Mouse (Mus musculus): ENCODE results near the gene Myo16. TPM values are rescaled to one million over a fixed set of nuclear protein-coding genes. Genes with fewer than 3 reads are reported as not detected.

Myo16 gene
- polyA plus RNA-seq, 1 experiment: 0.02 TPM

- TF ChIP-seq CTCF (IDR thresholded peaks at IDR 0.05; ENCODE audit: control insufficient read depth, insufficient read depth, insufficient read length) (no peak), MYOG (IDR thresholded peaks at IDR 0.05; ENCODE audit: control insufficient read depth, extremely low read depth, insufficient read length) (no peak), MAX (IDR thresholded peaks at IDR 0.05) (no peak), USF1 (IDR thresholded peaks at IDR 0.05; ENCODE audit: low read depth) (no peak), CEBPB (IDR thresholded peaks at IDR 0.05; ENCODE audit: low read depth) (no peak), MYOD1 (IDR thresholded peaks at IDR 0.05; ENCODE audit: control insufficient read depth, insufficient read length, low read depth) (no peak), FOSL1 (IDR thresholded peaks at IDR 0.05; ENCODE audit: insufficient read depth, low read length, poor library complexity, severe bottlenecking) (no peak)
- no peaks in the 10 kb centered on the region for H3K27me3 ChIP-seq (ENCODE audit: control insufficient read depth, insufficient read depth, insufficient read length)
- H3K4me3 ChIP-seq (ENCODE audit: insufficient read depth, poor library complexity, severe bottlenecking): no peak overlapping the region
- no peaks in the 10 kb centered on the region for H3K79me2 ChIP-seq (ENCODE audit: control insufficient read depth, insufficient read depth)
- H3ac ChIP-seq (ENCODE audit: control insufficient read depth, insufficient read length, low read depth): no peak overlapping the region
- H3K36me3 ChIP-seq (ENCODE audit: control insufficient read depth, insufficient read depth): no peaks in the 10 kb centered on the region
- no peaks in the 10 kb centered on the region for H3K79me3 ChIP-seq (ENCODE audit: low read depth)
Measured at GRCm38 (mm10) chr8:10130513-10131414, 22.9 kb upstream of the Myo16 start.

GRCm38 (mm10) chr8:10139536-10139935, 14.2 kb upstream of the Myo16 start:
- H3K27me3 ChIP-seq (ENCODE audit: control insufficient read depth, insufficient read depth, insufficient read length): no peaks in the 10 kb centered on the region
- no peaks in the 10 kb centered on the region for H3K79me3 ChIP-seq (ENCODE audit: low read depth)
- H3K4me3 ChIP-seq (ENCODE audit: insufficient read depth, poor library complexity, severe bottlenecking): no peak overlapping the region
- no peak overlapping the region for H3ac ChIP-seq (ENCODE audit: control insufficient read depth, insufficient read length, low read depth)
- TF ChIP-seq MYOD1 (IDR thresholded peaks at IDR 0.05; ENCODE audit: control insufficient read depth, insufficient read length, low read depth) (no peak), MYOG (IDR thresholded peaks at IDR 0.05; ENCODE audit: control insufficient read depth, extremely low read depth, insufficient read length) (no peak), USF1 (IDR thresholded peaks at IDR 0.05; ENCODE audit: low read depth) (no peak), MAX (IDR thresholded peaks at IDR 0.05) (no peak), CTCF (IDR thresholded peaks at IDR 0.05; ENCODE audit: control insufficient read depth, insufficient read depth, insufficient read length) (no peak), CEBPB (IDR thresholded peaks at IDR 0.05; ENCODE audit: low read depth) (no peak), FOSL1 (IDR thresholded peaks at IDR 0.05; ENCODE audit: insufficient read depth, low read length, poor library complexity, severe bottlenecking) (no peak)
- no peaks in the 10 kb centered on the region for H3K36me3 ChIP-seq (ENCODE audit: control insufficient read depth, insufficient read depth)
- no peaks in the 10 kb centered on the region for H3K79me2 ChIP-seq (ENCODE audit: control insufficient read depth, insufficient read depth)

- TF ChIP-seq MAX (IDR thresholded peaks at IDR 0.05) (no peak), CTCF (IDR thresholded peaks at IDR 0.05; ENCODE audit: control insufficient read depth, insufficient read depth, insufficient read length) (no peak), CEBPB (IDR thresholded peaks at IDR 0.05; ENCODE audit: low read depth) (no peak), FOSL1 (IDR thresholded peaks at IDR 0.05; ENCODE audit: insufficient read depth, low read length, poor library complexity, severe bottlenecking) (no peak), MYOD1 (IDR thresholded peaks at IDR 0.05; ENCODE audit: control insufficient read depth, insufficient read length, low read depth) (no peak), USF1 (IDR thresholded peaks at IDR 0.05; ENCODE audit: low read depth) (no peak), MYOG (IDR thresholded peaks at IDR 0.05; ENCODE audit: control insufficient read depth, extremely low read depth, insufficient read length) (no peak)
- H3K4me3 ChIP-seq (ENCODE audit: insufficient read depth, poor library complexity, severe bottlenecking): no peak overlapping the region
- H3K79me2 ChIP-seq (ENCODE audit: control insufficient read depth, insufficient read depth): no peaks in the 10 kb centered on the region
- H3K79me3 ChIP-seq (ENCODE audit: low read depth): no peaks in the 10 kb centered on the region
- H3K27me3 ChIP-seq (ENCODE audit: control insufficient read depth, insufficient read depth, insufficient read length): no peaks in the 10 kb centered on the region
- no peaks in the 10 kb centered on the region for H3K36me3 ChIP-seq (ENCODE audit: control insufficient read depth, insufficient read depth)
- H3ac ChIP-seq (ENCODE audit: control insufficient read depth, insufficient read length, low read depth): no peak overlapping the region
Measured at GRCm38 (mm10) chr8:10143961-10144360, 9.8 kb upstream of the Myo16 start.

- no peaks in the 10 kb centered on the region for H3K79me2 ChIP-seq (ENCODE audit: control insufficient read depth, insufficient read depth)
- H3ac ChIP-seq (ENCODE audit: control insufficient read depth, insufficient read length, low read depth): no peak overlapping the region
- no peaks in the 10 kb centered on the region for H3K36me3 ChIP-seq (ENCODE audit: control insufficient read depth, insufficient read depth)
- TF ChIP-seq MYOG (IDR thresholded peaks at IDR 0.05; ENCODE audit: control insufficient read depth, extremely low read depth, insufficient read length) (no peak), MYOD1 (IDR thresholded peaks at IDR 0.05; ENCODE audit: control insufficient read depth, insufficient read length, low read depth) (no peak), CTCF (IDR thresholded peaks at IDR 0.05; ENCODE audit: control insufficient read depth, insufficient read depth, insufficient read length) (no peak), MAX (IDR thresholded peaks at IDR 0.05) (no peak), FOSL1 (IDR thresholded peaks at IDR 0.05; ENCODE audit: insufficient read depth, low read length, poor library complexity, severe bottlenecking) (no peak), USF1 (IDR thresholded peaks at IDR 0.05; ENCODE audit: low read depth) (no peak), CEBPB (IDR thresholded peaks at IDR 0.05; ENCODE audit: low read depth) (no peak)
- no peaks in the 10 kb centered on the region for H3K79me3 ChIP-seq (ENCODE audit: low read depth)
- peaks cover 7% of the 10 kb centered on the region for H3K27me3 ChIP-seq (ENCODE audit: control insufficient read depth, insufficient read depth, insufficient read length)
- no peak overlapping the region for H3K4me3 ChIP-seq (ENCODE audit: insufficient read depth, poor library complexity, severe bottlenecking)
Measured at GRCm38 (mm10) chr8:10151692-10152247, 1.9 kb upstream of the Myo16 start.

GRCm38 (mm10) chr8:10154439-10154745, 681 bp downstream of the Myo16 start:
- no peaks in the 10 kb centered on the region for H3K36me3 ChIP-seq (ENCODE audit: control insufficient read depth, insufficient read depth)

More at GRCm38 (mm10) chr8:10154439-10154745, 681 bp downstream of the Myo16 start:
- TF ChIP-seq CEBPB (IDR thresholded peaks at IDR 0.05; ENCODE audit: low read depth): no peak
- TF ChIP-seq MYOD1 (IDR thresholded peaks at IDR 0.05; ENCODE audit: control insufficient read depth, insufficient read length, low read depth): no peak
- no peak for TF ChIP-seq MAX (IDR thresholded peaks at IDR 0.05)
- TF ChIP-seq FOSL1 (IDR thresholded peaks at IDR 0.05; ENCODE audit: insufficient read depth, low read length, poor library complexity, severe bottlenecking): no peak
- TF ChIP-seq CTCF (IDR thresholded peaks at IDR 0.05; ENCODE audit: control insufficient read depth, insufficient read depth, insufficient read length): no peak
- no peak for TF ChIP-seq USF1 (IDR thresholded peaks at IDR 0.05; ENCODE audit: low read depth)
- no peak for TF ChIP-seq MYOG (IDR thresholded peaks at IDR 0.05; ENCODE audit: control insufficient read depth, extremely low read depth, insufficient read length)
- Histone ChIP-seq H3K4me3 (ENCODE audit: insufficient read depth, poor library complexity, severe bottlenecking) (no peak overlapping the region), H3K79me3 (ENCODE audit: low read depth) (no peaks in the 10 kb centered on the region), H3ac (ENCODE audit: control insufficient read depth, insufficient read length, low read depth) (no peak overlapping the region), H3K27me3 (ENCODE audit: control insufficient read depth, insufficient read depth, insufficient read length) (peaks cover 7% of the 10 kb centered on the region), H3K79me2 (ENCODE audit: control insufficient read depth, insufficient read depth) (no peaks in the 10 kb centered on the region)

Measured in C2C12 (cell line).